ENCODE assay signal across 8 mouse cellular contexts in genomic region chr10:71857518-71857973, GRCm38 (mm10).
DNase-seq lines count a peak whose midpoint lies in the region; ATAC-seq and TF ChIP-seq lines count a peak whose summit lies in the region.

No protein-coding gene starts in this region.

- 0 out of 2 replicates have a peak overlapping the region, but pooled peaks have one; percentile 11 for H3K4me2 ChIP-seq in midbrain, embryonic 15.5 days

- no peak overlapping the region for H3K27ac ChIP-seq in cerebellum, adult 2 months (ENCODE audit: insufficient read depth, low read length)
- peak overlapping the region; percentile 42; the same call in 1 of the 2 replicates for H3K27ac ChIP-seq in midbrain, embryonic 15.5 days

- H3K27me3 ChIP-seq in cerebellum, adult 2 months (ENCODE audit: control insufficient read depth, insufficient read depth, low read length) = no peaks in the 10 kb centered on the region
- no peaks in the 10 kb centered on the region for H3K27me3 ChIP-seq in midbrain, embryonic 15.5 days (replicated peaks)

- no peak overlapping the region for H3K9ac ChIP-seq in midbrain, embryonic 15.5 days

- TF ChIP-seq CTCF in cerebellum, adult 2 months (IDR thresholded peaks at IDR 0.05; ENCODE audit: borderline replicate concordance, insufficient read depth, low read depth, low read length) = peak; percentile 60

- H3K9me3 ChIP-seq in midbrain, embryonic 15.5 days = no peaks in the 10 kb centered on the region

- no peak for TF ChIP-seq POLR2A in cerebellum, adult 2 months (IDR thresholded peaks at IDR 0.05; ENCODE audit: borderline replicate concordance, insufficient read depth, low read length)

- 3% methylated on average over 8 of the region's 8 CpGs for WGBS in cerebellum, adult 2 months
- 10% methylated on average over 8 of the region's 8 CpGs for WGBS in midbrain, embryonic 15.5 days

- no peak overlapping the region for H3K4me3 ChIP-seq in cerebellum, adult 2 months (replicated peaks; ENCODE audit: insufficient read depth, low read depth, low read length)
- H3K4me3 ChIP-seq in midbrain, embryonic 15.5 days = no peak overlapping the region

- no peaks in the 10 kb centered on the region for H3K4me1 ChIP-seq in cerebellum, adult 2 months (ENCODE audit: control insufficient read depth, insufficient read depth, low read length)
- H3K4me1 ChIP-seq in midbrain, embryonic 15.5 days = peaks cover 7% of the 10 kb centered on the region; the same call in 1 of the 2 replicates

- ATAC-seq in midbrain, embryonic 15.5 days (replicated peaks) = peak; percentile 95

- no peaks in the 10 kb centered on the region for H3K36me3 ChIP-seq in midbrain, embryonic 15.5 days (replicated peaks)

- peak; percentile 7 for DNase-seq in ovary, postnatal 14 days (ENCODE audit: low spot score)
- DNase-seq in ovary, adult 18-20 months (ENCODE audit: low spot score) = no peak
- peak; percentile 24 to 29 for DNase-seq in cerebellum, adult 2 months
- peak; percentile 51 to 67 for DNase-seq in frontal cortex, postnatal 14 days (ENCODE audit: low spot score in 2 of 2)
- DNase-seq in layer of hippocampus, postnatal 25 days (ENCODE audit: extremely low spot score in 1 of 2, low spot score in 1 of 2) = peak; percentile 25 to 64
- DNase-seq in thymus, postnatal 10 days (ENCODE audit: low spot score in 2 of 2) = no peak
- DNase-seq in spleen, postnatal 4 days (ENCODE audit: low spot score in 2 of 2) = no peak

Comparison
In these comparisons a context has a peak if more than half of its experiments do, and no peak if none do; other contexts are left out.
1. DNase-seq: peak in ovary, postnatal 14 days (single experiment), cerebellum, adult 2 months (2 of 2), frontal cortex, postnatal 14 days (2 of 2) and layer of hippocampus, postnatal 25 days (2 of 2); none in ovary, adult 18-20 months (single experiment), thymus, postnatal 10 days (0 of 2) and spleen, postnatal 4 days (0 of 2).